Mouse (Mus musculus): ENCODE data around the gene Myoc. TPM values are rescaled to one million over a fixed set of nuclear protein-coding genes. Genes with fewer than 3 reads are reported as not detected.

Myoc gene
- 0.01 TPM in 1 of 2 replicates, not detected in the other for polyA plus RNA-seq (2012; rRNA removed)

DNA sequence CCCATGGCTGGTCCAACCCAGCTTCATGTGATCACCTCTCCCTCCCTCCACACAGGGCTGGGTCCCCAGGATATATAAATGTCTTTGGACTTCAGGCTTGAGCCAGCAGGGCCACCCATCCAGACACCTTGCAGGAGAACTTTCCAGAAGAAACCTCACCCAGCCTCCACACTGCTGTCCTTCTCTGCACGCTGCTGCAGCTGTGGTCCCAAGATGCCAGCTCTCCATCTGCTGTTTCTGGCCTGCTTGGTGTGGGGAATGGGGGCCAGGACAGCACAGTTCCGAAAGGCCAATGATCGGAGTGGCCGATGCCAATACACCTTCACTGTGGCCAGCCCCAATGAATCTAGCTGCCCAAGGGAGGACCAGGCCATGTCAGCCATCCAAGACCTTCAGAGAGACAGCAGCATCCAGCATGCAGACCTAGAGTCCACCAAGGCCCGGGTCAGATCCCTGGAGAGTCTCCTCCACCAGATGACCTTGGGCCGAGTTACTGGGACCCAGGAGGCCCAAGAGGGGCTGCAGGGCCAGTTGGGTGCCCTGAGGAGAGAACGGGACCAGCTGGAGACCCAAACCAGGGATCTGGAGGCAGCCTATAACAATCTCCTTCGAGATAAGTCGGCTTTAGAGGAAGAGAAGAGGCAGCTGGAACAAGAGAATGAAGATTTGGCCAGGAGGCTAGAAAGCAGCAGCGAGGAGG, at the start of gene Myoc:
Gene Myoc (plus strand): TSS at position 105 of the 700 bp plus-strand sequence.

DNA sequence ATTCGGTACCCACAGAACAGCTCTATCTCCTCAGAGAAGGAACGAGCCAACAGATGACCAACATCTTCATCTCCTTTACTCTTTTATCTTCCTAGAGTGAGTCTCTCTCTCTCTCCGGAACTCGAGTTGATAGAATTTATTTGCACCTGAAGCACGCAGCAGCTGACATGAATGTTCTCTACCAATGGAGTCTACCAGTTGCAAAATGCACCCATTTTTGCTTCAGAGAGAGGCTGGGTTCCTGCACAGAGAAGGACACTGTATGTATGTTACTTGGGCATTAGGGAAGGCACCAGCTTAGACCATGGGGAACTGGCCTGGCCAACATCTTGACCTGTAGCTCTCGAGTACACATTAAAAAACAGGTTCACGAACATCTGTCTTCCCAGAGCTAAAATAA, 19.2 kb downstream of the Myoc start, which contains the start of gene Myocos:
Gene Myocos (minus strand): TSS at position 101 of the 400 bp plus-strand sequence.

Other genes starting within 250 kb of the Myoc start
- 0.72 and 0.76 TPM in 2 replicates for gene Dnm3, start 161.1 kb upstream of the Myoc start, polyA plus RNA-seq (2012; rRNA removed)
- 5.0 and 5.5 TPM in 2 replicates for gene Mettl13, start 90.6 kb upstream of the Myoc start, polyA plus RNA-seq (2012; rRNA removed)
- gene Vamp4, start 68.6 kb upstream of the Myoc start, polyA plus RNA-seq (2012; rRNA removed): 5.9 and 6.6 TPM in 2 replicates
- gene Myocos, start 19.1 kb downstream of the Myoc start, polyA plus RNA-seq (2012; rRNA removed): not detected in 2 replicates
- gene Prrc2c, start 101.4 kb downstream of the Myoc start, polyA plus RNA-seq (2012; rRNA removed): 11.0 and 15.3 TPM in 2 replicates
- gene Fmo4, start 174.8 kb downstream of the Myoc start, polyA plus RNA-seq (2012; rRNA removed): 1.9 and 2.7 TPM in 2 replicates
- 12.7 and 14.3 TPM in 2 replicates for gene Fmo1, start 227.5 kb downstream of the Myoc start, polyA plus RNA-seq (2012; rRNA removed)

Data from liver, embryonic 14 days (tissue).